Mouse (Mus musculus) cerebellum, adult 8-10 months (tissue): ENCODE data around the gene Abcb8.
"Not testable (repeated sequence)": the region's sequence is repeated elsewhere in the genome, so short reads cannot be mapped to it uniquely, and the experiment has no call there.

ENCODE experiments used
- DNase-seq: peaks from one replicate; pipeline ENCODE4 v3.0.0; 2022

The Abcb8 gene

DNA sequence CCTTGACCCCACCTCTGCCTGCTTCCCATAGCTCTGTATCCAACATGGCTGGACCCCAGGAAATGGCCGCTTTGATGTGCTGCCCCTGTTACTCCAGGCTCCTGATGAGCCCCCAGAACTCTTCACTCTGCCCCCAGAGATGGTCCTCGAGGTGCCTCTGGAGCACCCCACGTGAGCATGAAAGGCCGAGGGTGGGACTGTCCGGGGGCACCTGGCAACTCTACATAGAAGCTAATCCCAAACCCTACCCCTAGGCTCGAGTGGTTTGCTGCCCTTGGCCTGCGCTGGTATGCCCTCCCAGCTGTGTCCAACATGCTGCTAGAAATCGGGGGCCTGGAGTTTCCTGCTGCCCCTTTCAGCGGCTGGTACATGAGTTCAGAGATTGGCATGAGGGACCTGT is 23.7 kb upstream of the Abcb8 start:
- DNase-seq, result no peak

GRCm38 (mm10) chr5:24373807-24374206 is 19.7 kb upstream of the Abcb8 start:
- no peak for DNase-seq

- no peak for DNase-seq
Observed at GRCm38 (mm10) chr5:24374216-24374615, 19.2 kb upstream of the Abcb8 start.

DNA sequence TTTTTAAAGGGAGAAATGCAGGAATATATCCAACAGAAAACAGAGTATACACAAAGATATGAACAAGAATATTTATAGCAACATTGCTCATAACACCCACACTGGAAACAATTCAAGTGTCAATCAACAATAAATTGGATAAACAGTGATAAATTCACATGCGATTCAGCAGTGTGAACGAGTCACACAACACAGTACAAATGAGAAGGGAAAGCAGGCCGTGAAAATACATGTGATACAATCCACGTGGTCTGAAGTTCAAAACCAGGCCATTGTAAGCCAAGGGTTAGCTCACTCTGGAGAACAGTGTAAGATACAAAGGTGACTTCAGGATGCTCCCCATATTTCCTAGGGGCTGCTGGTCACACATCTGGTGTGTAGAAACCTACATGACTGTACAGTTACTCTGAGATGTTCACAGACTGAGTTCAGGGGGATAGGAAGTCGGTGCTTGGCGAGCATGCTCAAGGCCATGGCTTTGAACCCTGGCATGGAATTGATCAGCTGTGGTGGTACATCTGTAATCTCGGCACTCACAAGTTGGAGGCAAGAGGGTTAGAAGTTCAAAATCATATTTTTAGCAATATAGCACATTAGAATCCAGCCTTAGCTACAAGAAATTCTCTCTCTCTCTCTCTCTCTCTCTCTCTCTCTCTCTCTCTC is 18.7 kb upstream of the Abcb8 start:
- no peak for DNase-seq

DNA sequence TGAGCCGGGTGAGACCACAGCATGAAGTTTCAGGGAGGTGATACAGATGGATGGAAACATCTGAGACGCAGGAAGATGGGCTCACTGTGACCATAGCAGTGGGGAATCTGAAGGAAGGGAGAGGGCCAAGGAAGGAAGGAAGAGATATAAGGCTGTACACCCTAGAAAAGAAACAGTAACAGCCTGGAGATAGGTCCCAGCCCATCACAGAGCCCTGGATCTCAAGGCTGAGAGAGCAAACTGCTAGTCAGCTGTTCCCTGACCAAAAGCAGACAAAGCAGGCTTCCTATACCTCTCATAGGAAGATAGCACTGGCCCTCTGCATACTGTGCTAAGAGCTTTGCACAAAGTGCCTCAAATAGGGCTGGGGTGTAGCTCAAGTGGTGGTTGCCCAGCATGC is 14.8 kb upstream of the Abcb8 start:
- no peak for DNase-seq

- DNase-seq, result no peak
Observed at GRCm38 (mm10) chr5:24379501-24379900, 14.0 kb upstream of the Abcb8 start.

DNA sequence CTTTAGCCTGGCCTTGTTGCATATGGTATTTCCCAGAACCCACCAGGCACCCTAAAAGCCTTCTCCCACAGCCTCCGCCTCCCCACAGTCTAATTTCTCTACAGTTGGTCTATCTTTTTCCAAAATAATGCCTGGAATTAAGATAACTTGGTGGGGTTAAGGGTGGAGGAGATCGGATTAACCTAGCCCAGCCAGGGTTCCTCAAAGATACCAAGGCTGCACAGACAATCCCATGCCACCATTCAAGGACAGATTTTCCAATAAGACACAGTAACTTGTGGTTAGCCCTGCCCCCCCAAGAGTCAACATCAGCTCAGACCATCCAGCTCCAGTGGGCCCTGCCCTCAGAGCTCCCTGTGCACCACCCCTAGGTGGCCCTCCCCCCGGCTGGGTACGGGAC is 13.0 kb upstream of the Abcb8 start:
- no peak for DNase-seq

DNA sequence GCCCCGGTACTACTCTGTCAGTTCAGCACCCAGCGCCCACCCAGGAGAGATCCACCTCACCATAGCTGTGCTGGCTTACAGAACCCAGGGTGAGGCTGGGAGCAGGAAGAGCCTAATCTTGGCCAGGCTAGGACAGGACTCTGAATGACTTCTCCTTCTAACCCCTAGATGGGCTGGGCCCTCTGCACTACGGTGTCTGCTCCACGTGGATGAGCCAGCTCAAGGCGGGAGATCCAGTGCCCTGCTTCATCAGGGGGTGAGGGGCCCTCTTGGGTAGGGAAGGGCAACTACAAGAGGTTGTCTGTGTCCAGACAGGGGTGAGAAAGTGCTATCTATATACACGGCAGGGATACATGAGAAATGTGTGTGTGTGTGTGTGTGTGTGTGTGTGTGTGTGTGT is 12.0 kb upstream of the Abcb8 start:
- DNase-seq, result no peak

GRCm38 (mm10) chr5:24381988-24382387 is 11.5 kb upstream of the Abcb8 start:
- DNase-seq, result no peak

- DNase-seq, result peak; percentile 98
Observed at GRCm38 (mm10) chr5:24383026-24383859, 10.2 kb upstream of the Abcb8 start.

DNA sequence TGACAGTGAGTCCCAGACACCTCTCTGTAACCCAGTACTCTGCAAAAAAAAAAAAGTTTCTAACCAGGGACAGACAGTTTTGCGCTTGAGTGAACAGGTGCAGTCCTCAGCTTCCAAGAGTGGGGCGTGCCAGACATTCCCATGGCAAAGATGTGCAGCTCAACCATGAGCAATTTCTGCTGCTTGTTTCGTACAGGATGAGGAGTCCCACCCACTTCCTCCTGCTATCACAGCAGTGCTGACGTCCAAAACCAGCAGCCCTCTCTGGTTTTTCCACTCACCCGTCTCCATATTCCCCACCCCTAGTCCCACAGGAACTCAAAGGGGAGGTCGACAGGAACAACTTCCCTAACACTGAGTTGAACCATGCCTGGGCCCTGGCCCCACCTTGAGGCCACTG is 9.1 kb upstream of the Abcb8 start:
- no peak for DNase-seq

- DNase-seq, result no peak
Observed at GRCm38 (mm10) chr5:24385374-24385773, 8.1 kb upstream of the Abcb8 start.

GRCm38 (mm10) chr5:24385887-24386550 is 7.4 kb upstream of the Abcb8 start:
- DNase-seq, result no peak

- peak; percentile 41 for DNase-seq
Observed at GRCm38 (mm10) chr5:24387264-24388241, 5.9 kb upstream of the Abcb8 start.

DNA sequence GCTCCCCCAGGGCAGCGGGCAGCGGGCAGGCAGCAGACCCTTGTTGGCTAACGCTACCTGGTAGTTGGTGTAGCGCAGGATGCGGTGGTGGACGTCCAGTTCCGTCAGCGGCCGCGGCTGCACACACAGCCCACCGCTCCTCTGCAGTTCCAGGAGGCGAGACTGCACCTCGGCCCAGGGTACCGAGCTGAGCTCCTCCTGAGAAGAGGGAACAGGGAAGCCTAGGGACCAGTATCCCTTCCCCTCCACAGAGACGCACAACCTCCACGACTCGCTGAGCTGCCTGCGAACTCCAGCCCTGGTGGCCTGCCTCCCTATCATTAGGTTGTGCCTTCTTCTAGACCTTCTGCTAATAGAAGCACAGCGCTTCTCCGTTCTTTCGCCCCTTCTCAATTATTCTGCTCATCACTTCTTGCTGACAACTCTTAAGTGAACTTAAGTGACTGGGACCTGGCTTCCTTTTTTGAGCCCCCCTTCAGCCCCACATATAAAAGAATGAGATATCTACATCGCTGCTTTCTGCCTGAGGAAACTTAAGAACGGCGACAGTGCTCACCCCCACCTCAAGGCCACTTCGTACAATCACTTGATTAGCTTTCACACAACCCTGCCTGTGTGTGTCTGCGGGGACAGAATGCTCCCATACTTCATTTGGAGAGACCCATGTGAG is 5.1 kb upstream of the Abcb8 start:
- DNase-seq, result no peak

DNA sequence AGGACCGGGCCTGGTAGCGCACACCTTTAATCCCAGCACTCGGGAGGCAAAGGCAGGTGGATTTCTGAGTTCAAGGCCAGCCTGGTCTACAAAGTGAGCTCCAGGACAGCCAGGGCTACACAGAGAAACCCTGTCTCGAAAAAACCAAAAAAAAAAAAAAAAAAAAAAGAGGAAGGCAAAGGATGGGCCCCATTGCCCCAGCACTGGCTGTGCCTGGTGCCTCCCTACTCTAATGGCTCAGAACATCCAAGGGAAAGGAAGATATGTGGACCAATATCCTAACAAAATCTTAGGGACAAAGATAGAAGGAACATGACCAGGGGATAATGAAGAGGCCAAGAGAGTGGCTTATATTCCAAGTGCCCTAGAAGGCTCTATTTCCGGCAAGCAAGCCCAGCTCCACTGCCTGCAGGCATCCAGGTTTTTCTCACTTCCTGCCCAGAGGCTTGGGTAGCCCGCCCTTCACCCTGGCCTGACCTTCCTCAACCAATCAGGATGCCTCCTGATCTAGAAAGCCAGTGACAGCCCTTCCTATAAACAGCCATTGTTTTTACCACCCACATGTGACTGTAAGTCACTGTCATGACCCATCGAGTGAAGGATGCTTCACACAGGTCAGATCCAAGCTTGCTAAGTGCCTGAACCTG is 4.3 kb upstream of the Abcb8 start:
- no peak for DNase-seq

GRCm38 (mm10) chr5:24389658-24390020 is 3.8 kb upstream of the Abcb8 start:
- no peak for DNase-seq

DNA sequence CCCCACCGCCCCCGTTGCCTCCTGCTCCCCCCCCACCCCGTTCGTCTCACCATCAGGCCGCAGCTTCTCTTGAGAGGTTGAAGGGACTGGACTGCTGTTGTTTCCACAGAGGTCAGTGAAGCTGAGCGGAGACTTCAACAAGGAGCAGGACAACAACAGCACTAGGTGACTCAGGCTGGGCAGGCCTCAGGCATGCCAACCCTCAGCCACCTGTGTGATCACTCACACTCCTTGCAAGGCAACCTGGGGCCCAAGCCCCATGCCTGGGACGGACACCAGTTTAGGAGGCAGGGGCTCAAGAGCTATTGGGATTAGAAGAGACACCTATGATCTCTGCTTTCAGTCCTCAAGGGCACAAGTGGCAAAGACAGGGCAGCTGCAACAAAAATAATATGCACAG is 1.6 kb upstream of the Abcb8 start, which contains the start of gene Atg9b:
Gene Atg9b, minus strand, starts transcription at position 280 of the 400 bp plus-strand sequence.
- no peak for DNase-seq

GRCm38 (mm10) chr5:24392724-24393123 is 739 bp upstream of the Abcb8 start:
- no peak for DNase-seq

DNA sequence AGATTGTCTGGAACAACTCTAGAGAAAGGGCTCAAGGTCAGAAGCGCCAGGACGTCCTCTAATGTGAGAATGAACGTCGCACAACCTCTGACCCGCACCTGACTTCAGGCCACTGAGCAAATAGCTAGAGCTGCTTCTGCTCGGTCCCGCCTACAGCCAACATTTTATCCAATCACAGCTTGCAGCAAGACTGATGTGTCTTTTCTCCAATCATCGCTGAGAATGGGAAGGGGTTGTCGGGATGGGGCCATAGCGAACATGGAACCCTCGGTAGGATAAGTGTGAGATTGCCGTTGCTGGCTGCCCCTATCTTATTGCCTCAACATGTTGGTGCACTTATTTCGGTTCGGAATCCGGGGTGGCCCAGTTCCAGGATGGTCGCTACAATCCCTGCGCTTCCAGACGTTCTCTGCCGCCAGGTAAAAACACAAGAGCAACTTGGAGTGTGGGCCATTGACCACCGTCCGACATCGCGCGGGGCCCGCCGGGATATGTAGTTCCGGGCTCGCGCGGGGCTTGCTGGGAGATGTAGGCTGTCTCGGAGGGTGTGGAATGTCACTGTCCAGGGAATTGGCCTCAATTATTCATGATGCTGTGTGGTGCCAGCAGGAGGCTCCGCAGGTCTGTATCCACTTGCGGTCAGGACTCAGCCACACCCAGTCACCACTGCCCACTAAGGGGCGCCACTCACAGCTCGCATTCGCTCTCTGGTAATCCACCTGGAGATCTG is 867 bp downstream of the Abcb8 start:
- peak; percentile 96 for DNase-seq

DNA sequence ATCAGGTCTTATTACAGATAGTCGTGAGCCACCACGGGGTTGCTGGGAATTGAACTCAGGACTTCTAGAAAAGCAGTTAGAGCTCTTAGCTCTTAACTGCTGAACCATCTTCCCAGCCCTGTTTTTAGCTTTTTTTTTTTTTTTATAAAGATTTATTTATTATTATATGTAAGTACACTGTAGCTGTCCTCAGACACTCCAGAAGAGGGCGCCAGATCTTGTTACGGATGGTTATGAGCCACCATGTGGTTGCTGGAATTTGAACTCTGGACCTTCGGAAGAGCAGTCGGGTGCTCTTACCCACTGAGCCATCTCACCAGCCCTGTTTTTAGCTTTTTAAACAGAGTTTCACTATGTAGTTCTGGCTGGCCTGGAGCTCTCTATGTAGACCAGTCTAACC is 2.8 kb downstream of the Abcb8 start:
- not testable (repeated sequence) for DNase-seq
